Mouse (Mus musculus) CH12.LX (cell line): ENCODE data around the gene Ascl5.

Experiments used
- BHLHE40 ChIP-seq: IDR thresholded peaks from 2 replicates; pipeline ENCODE4 v1.6.1; 2011; ENCODE audit warnings: mild to moderate bottlenecking, low read depth, low read length, improper control_type of control experiment
- CHD1 ChIP-seq: IDR thresholded peaks from 2 replicates; pipeline ENCODE4 v1.6.1; 2012; ENCODE audit warnings: low read depth, low read length, improper control_type of control experiment, inconsistent platforms
- CTCF ChIP-seq, 2 experiments: IDR thresholded peaks in 1 of 2; conservative IDR thresholded peaks in 1 of 2; 2 replicates each; pipeline ENCODE4 v1.5.1; 2011 to 2012; ENCODE audit warnings: low read depth in 2 of 2, low read length in 2 of 2, improper control_type of control experiment in 1 of 2, inconsistent platforms in 1 of 2, mild to moderate bottlenecking in 1 of 2, moderate library complexity in 1 of 2
- EP300 ChIP-seq: IDR thresholded peaks from 2 replicates; pipeline ENCODE4 v1.6.1; 2011; ENCODE audit warnings: low read length, improper control_type of control experiment
- GABPA ChIP-seq: IDR thresholded peaks from 2 replicates; pipeline ENCODE4 v1.6.1; 2012; ENCODE audit warnings: low read depth, low read length, improper control_type of control experiment, inconsistent platforms; ENCODE audit not compliant: insufficient replicate concordance
- IRF4 ChIP-seq: IDR thresholded peaks from 2 replicates; pipeline ENCODE4 v1.6.1; 2014; ENCODE audit warnings: low read depth, mild to moderate bottlenecking, inconsistent platforms, low read length, improper control_type of control experiment
- KAT2A ChIP-seq: IDR thresholded peaks from 2 replicates; pipeline ENCODE4 v1.6.1; 2012; ENCODE audit warnings: low read length, improper control_type of control experiment, inconsistent platforms; ENCODE audit not compliant: insufficient replicate concordance
- MAX ChIP-seq: IDR thresholded peaks from 2 replicates; pipeline ENCODE4 v1.6.1; 2011; ENCODE audit warnings: low read length, improper control_type of control experiment
- POLR2A ChIP-seq: IDR thresholded peaks from 2 replicates; pipeline ENCODE4 v1.6.1; 2011; ENCODE audit warnings: low read depth, mild to moderate bottlenecking, improper control_type of control experiment, low read length
- USF1 ChIP-seq: IDR thresholded peaks from 2 replicates; pipeline ENCODE4 v1.6.1; 2014; ENCODE audit warnings: low read depth, mild to moderate bottlenecking, inconsistent platforms, low read length, improper control_type of control experiment

GRCm38 (mm10) chr1:136094807-136095206 is 44.2 kb downstream of the Ascl5 start:
- TF ChIP-seq USF1 (no peak), GABPA (no peak), CTCF (conservative IDR thresholded peaks at IDR 0.05 in 1 of 2, IDR thresholded peaks at IDR 0.05 in 1 of 2; ENCODE audit: low read depth in 2 of 2, low read length in 2 of 2) (no peak), BHLHE40 (no peak), CHD1 (no peak), KAT2A (no peak), IRF4 (no peak), POLR2A (no peak), EP300 (no peak), MAX (no peak)
